Mouse (Mus musculus) megakaryocyte, embryonic 14.5 days (primary cell): Measurements from ENCODE around the gene Hist1h2bh.

ENCODE experiments used
- FLI1 ChIP-seq: IDR thresholded peaks from 2 replicates; pipeline ENCODE4 v1.6.1; 2012; ENCODE audit warnings: low read length, inconsistent platforms, mixed read lengths
- GATA1 ChIP-seq: IDR thresholded peaks from 3 replicates; pipeline ENCODE4 v1.6.1; 2012; ENCODE audit warnings: mixed read lengths, low read length, inconsistent platforms, borderline replicate concordance

GRCm38 (mm10) chr13:23530181-23530900 is 12.9 kb downstream of the Hist1h2bh start:
- no peak for TF ChIP-seq GATA1
- TF ChIP-seq FLI1: no peak
